Mouse (Mus musculus): Measurements from ENCODE around the gene Tmbim1. TPM values are rescaled to one million over a fixed set of nuclear protein-coding genes. Genes with fewer than 3 reads are reported as not detected.

The Tmbim1 gene
- polyA plus RNA-seq (2015; fragmentation: Nextera tagmentation; extraction: Ambion mirVana), result 16.5 and 18.8 TPM in 2 replicates

DNA sequence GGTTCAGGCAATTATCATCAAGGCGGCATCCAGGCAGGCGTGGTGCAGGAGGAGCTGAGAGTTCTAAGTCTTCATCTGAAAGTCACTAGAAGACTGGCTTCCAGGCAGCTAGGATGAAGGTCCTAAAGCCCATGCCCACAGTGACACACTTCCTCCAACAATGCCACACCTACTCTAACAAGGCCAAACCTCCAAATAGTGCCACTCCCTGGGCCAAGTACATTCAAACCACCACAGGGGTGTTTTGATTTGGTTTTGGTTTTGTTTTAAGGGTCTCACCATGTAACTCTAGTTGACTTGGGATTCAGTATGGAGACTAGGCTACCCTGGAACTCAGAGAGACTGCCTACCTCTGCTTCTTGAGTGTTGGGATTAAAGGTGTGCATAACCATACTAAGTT, at the start of gene Tmbim1:
Tmbim1 (minus strand) TSS at position 101 of the 400 bp plus-strand sequence.
- H3K9ac ChIP-seq (ENCODE audit: low read depth, low read length), result no peak within 1 kb of the TSS
- peaks cover 40% of the 10 kb centered on the region for H3K4me1 ChIP-seq (ENCODE audit: control insufficient read depth, low read depth, low read length)
- 86% methylated on average over 2 of the region's 2 CpGs for WGBS (ENCODE audit: insufficient replicate concordance)
- H3K4me3 ChIP-seq (ENCODE audit: low read depth, low read length), result peak within 1 kb of the TSS; percentile 86
- peak within 1 kb of the TSS; percentile 92 for H3K4me2 ChIP-seq (ENCODE audit: low read depth, low read length)
- no peaks in the 10 kb centered on the region for H3K27me3 ChIP-seq (ENCODE audit: control insufficient read depth, insufficient read depth, low read depth, low read length)
- no peak within 1 kb of the TSS; the same call in 1 of the 2 replicates for H3K27ac ChIP-seq (ENCODE audit: low read length)
- H3K9me3 ChIP-seq (replicated peaks; ENCODE audit: control insufficient read depth, low read length), result no peaks in the 10 kb centered on the region
- no peaks in the 10 kb centered on the region for H3K36me3 ChIP-seq (ENCODE audit: control insufficient read depth, insufficient read depth)
- no peak for ATAC-seq (ENCODE audit: low read depth)

DNA sequence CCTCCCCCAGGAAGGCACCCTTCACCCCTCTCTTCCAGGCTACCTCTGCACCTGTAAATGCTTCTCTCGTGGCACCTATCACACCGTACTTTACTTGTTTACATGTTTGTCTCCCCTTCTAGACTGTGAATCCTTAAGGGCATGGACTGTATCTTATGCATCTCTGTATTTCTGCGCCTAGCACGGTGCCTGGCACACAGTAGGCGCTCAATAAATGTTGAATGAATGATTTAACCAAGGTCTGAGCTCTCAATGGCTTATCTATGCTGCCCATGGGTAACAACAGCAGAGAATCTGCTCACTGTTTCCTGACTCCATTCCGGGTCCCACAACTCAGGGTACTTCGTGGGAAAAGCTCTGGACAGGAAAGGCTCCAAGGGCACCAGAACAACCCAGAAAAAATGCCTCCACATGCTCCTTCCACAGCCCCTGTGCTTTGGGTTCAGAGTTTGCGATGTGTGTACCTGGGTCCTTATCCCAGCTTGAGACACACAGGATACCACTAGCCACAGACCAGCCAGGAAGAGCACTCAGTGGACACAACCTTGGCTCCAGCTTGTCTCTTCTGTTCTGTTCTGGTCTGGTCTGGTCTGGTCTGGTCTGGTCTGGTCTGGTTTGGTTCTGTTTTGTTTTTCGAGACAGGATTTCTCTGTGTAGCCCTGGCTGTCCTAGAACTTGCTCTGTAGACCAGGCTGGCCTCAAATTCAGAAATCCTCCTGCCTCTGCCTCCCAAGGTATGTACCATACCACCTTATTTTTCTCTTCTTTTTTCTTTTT, 48.2 kb upstream of the Tmbim1 start:
- Histone ChIP-seq H3K9me3 (replicated peaks; ENCODE audit: control insufficient read depth, low read length) (no peaks in the 10 kb centered on the region), H3K4me3 (ENCODE audit: low read depth, low read length) (no peak overlapping the region), H3K27ac (ENCODE audit: low read length) (no peak overlapping the region), H3K4me2 (ENCODE audit: low read depth, low read length) (no peak overlapping the region), H3K9ac (ENCODE audit: low read depth, low read length) (no peak overlapping the region), H3K27me3 (ENCODE audit: control insufficient read depth, insufficient read depth, low read depth, low read length) (no peaks in the 10 kb centered on the region), H3K36me3 (ENCODE audit: control insufficient read depth, insufficient read depth) (no peaks in the 10 kb centered on the region), H3K4me1 (ENCODE audit: control insufficient read depth, low read depth, low read length) (no peaks in the 10 kb centered on the region)
- ATAC-seq (ENCODE audit: low read depth), result no peak
- 64% methylated on average over 9 of the region's 9 CpGs for WGBS (ENCODE audit: insufficient replicate concordance)

DNA sequence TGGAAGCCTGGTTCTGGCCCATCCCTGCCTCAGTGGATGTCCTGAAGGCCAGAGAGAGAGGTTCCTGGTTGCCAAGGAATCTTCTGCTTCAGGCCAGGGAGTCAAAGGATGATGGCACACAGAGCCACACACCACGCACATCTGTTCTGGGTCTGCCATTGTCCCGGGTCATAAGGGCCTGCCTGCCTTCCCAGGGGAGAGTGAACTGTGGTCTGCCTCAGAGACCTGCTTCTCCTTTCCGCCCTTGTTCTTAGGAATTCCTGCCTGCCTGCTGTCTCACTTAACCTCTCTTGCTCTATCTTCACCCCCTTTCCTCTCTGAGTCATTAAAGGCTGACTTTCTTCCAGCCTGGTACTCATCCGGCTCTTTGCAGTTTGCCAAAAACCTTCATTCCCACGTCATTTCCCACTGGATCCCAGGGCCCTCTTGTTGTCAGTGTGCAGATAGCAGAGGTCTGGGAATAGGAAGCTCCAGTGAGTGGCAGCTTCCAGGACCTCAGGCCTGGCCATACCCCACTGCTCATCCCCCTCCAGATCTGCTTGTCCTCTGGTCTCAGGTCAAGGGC, 47.2 kb upstream of the Tmbim1 start:
- Histone ChIP-seq H3K4me2 (ENCODE audit: low read depth, low read length) (no peak overlapping the region), H3K9me3 (replicated peaks; ENCODE audit: control insufficient read depth, low read length) (no peaks in the 10 kb centered on the region), H3K4me1 (ENCODE audit: control insufficient read depth, low read depth, low read length) (no peaks in the 10 kb centered on the region), H3K27ac (ENCODE audit: low read length) (no peak overlapping the region), H3K27me3 (ENCODE audit: control insufficient read depth, insufficient read depth, low read depth, low read length) (no peaks in the 10 kb centered on the region), H3K9ac (ENCODE audit: low read depth, low read length) (no peak overlapping the region), H3K4me3 (ENCODE audit: low read depth, low read length) (no peak overlapping the region), H3K36me3 (ENCODE audit: control insufficient read depth, insufficient read depth) (no peaks in the 10 kb centered on the region)
- ATAC-seq (ENCODE audit: low read depth), result peak; percentile 48; the same call in 1 of the 2 replicates
- WGBS (ENCODE audit: insufficient replicate concordance), result 66% methylated on average over 5 of the region's 5 CpGs

- Histone ChIP-seq H3K9me3 (replicated peaks; ENCODE audit: control insufficient read depth, low read length) (no peaks in the 10 kb centered on the region), H3K36me3 (ENCODE audit: control insufficient read depth, insufficient read depth) (no peaks in the 10 kb centered on the region), H3K9ac (ENCODE audit: low read depth, low read length) (no peak overlapping the region), H3K27me3 (ENCODE audit: control insufficient read depth, insufficient read depth, low read depth, low read length) (no peaks in the 10 kb centered on the region), H3K4me3 (ENCODE audit: low read depth, low read length) (no peak overlapping the region), H3K27ac (ENCODE audit: low read length) (no peak overlapping the region), H3K4me1 (ENCODE audit: control insufficient read depth, low read depth, low read length) (no peaks in the 10 kb centered on the region), H3K4me2 (ENCODE audit: low read depth, low read length) (no peak overlapping the region)
- WGBS (ENCODE audit: insufficient replicate concordance), result 62% methylated on average over 13 of the region's 13 CpGs
- ATAC-seq (ENCODE audit: low read depth), result no peak
Measured at GRCm38 (mm10) chr1:74351185-74351769, 45.9 kb upstream of the Tmbim1 start.

- H3K27ac ChIP-seq (ENCODE audit: low read length), result no peak overlapping the region
- ATAC-seq (ENCODE audit: low read depth), result no peak
- no peaks in the 10 kb centered on the region for H3K9me3 ChIP-seq (replicated peaks; ENCODE audit: control insufficient read depth, low read length)
- 63% methylated on average over 11 of the region's 11 CpGs for WGBS (ENCODE audit: insufficient replicate concordance)
- no peak overlapping the region for H3K4me3 ChIP-seq (ENCODE audit: low read depth, low read length)
- no peak overlapping the region for H3K4me2 ChIP-seq (ENCODE audit: low read depth, low read length)
- H3K4me1 ChIP-seq (ENCODE audit: control insufficient read depth, low read depth, low read length), result peaks cover 6% of the 10 kb centered on the region; the same call in 1 of the 2 replicates
- H3K27me3 ChIP-seq (ENCODE audit: control insufficient read depth, insufficient read depth, low read depth, low read length), result no peaks in the 10 kb centered on the region
- no peaks in the 10 kb centered on the region for H3K36me3 ChIP-seq (ENCODE audit: control insufficient read depth, insufficient read depth)
- no peak overlapping the region for H3K9ac ChIP-seq (ENCODE audit: low read depth, low read length)
Measured at GRCm38 (mm10) chr1:74344163-74344916, 38.9 kb upstream of the Tmbim1 start.

DNA sequence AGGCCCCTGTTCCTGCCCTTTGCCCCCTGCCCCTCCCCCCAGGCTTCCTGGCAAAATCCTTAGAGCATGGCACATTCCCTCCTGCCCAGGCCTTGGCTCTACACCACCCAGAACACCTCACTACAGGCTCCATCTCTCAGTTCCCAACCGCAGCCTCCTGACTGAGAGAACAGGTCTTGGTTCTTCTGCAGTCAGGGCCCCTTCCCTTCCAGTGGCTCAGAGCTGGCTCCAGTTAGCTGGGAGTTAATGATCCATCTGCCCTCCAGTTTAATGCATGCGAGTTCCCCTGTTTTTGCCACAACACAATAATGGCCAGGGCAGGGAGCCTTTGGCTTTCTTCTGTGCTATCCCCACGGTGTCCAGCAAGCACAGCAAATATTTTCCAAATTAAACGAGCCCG, 37.7 kb upstream of the Tmbim1 start:
- 61% methylated on average over 5 of the region's 5 CpGs for WGBS (ENCODE audit: insufficient replicate concordance)

GRCm38 (mm10) chr1:74342308-74342707, 36.9 kb upstream of the Tmbim1 start:
- no peak overlapping the region for H3K4me3 ChIP-seq (ENCODE audit: low read depth, low read length)
- H3K27ac ChIP-seq (ENCODE audit: low read length), result no peak overlapping the region
- no peaks in the 10 kb centered on the region for H3K36me3 ChIP-seq (ENCODE audit: control insufficient read depth, insufficient read depth)
- H3K4me1 ChIP-seq (ENCODE audit: control insufficient read depth, low read depth, low read length), result peaks cover 6% of the 10 kb centered on the region; the same call in 1 of the 2 replicates
- no peak overlapping the region for H3K4me2 ChIP-seq (ENCODE audit: low read depth, low read length)
- H3K9me3 ChIP-seq (replicated peaks; ENCODE audit: control insufficient read depth, low read length), result no peaks in the 10 kb centered on the region
- no peak overlapping the region for H3K9ac ChIP-seq (ENCODE audit: low read depth, low read length)
- 64% methylated on average over 1 of the region's 1 CpGs for WGBS (ENCODE audit: insufficient replicate concordance)
- no peaks in the 10 kb centered on the region for H3K27me3 ChIP-seq (ENCODE audit: control insufficient read depth, insufficient read depth, low read depth, low read length)
- no peak for ATAC-seq (ENCODE audit: low read depth)

More for the DNA sequence above, 37.7 kb upstream of the Tmbim1 start:
- H3K36me3 ChIP-seq (ENCODE audit: control insufficient read depth, insufficient read depth), result no peaks in the 10 kb centered on the region
- H3K4me1 ChIP-seq (ENCODE audit: control insufficient read depth, low read depth, low read length), result peaks cover 6% of the 10 kb centered on the region; the same call in 1 of the 2 replicates
- no peak overlapping the region for H3K4me3 ChIP-seq (ENCODE audit: low read depth, low read length)
- no peak for ATAC-seq (ENCODE audit: low read depth)
- H3K9ac ChIP-seq (ENCODE audit: low read depth, low read length), result no peak overlapping the region
- no peak overlapping the region for H3K27ac ChIP-seq (ENCODE audit: low read length)
- H3K9me3 ChIP-seq (replicated peaks; ENCODE audit: control insufficient read depth, low read length), result no peaks in the 10 kb centered on the region
- no peaks in the 10 kb centered on the region for H3K27me3 ChIP-seq (ENCODE audit: control insufficient read depth, insufficient read depth, low read depth, low read length)
- no peak overlapping the region for H3K4me2 ChIP-seq (ENCODE audit: low read depth, low read length)

GRCm38 (mm10) chr1:74341898-74342297, 36.5 kb upstream of the Tmbim1 start:
- Histone ChIP-seq H3K9me3 (replicated peaks; ENCODE audit: control insufficient read depth, low read length) (no peaks in the 10 kb centered on the region), H3K27me3 (ENCODE audit: control insufficient read depth, insufficient read depth, low read depth, low read length) (no peaks in the 10 kb centered on the region), H3K9ac (ENCODE audit: low read depth, low read length) (no peak overlapping the region), H3K36me3 (ENCODE audit: control insufficient read depth, insufficient read depth) (no peaks in the 10 kb centered on the region), H3K4me2 (ENCODE audit: low read depth, low read length) (no peak overlapping the region), H3K4me1 (ENCODE audit: control insufficient read depth, low read depth, low read length) (peaks cover 6% of the 10 kb centered on the region; the same call in 1 of the 2 replicates), H3K4me3 (ENCODE audit: low read depth, low read length) (no peak overlapping the region), H3K27ac (ENCODE audit: low read length) (no peak overlapping the region)
- WGBS (ENCODE audit: insufficient replicate concordance), result 57% methylated on average over 7 of the region's 7 CpGs
- ATAC-seq (ENCODE audit: low read depth), result no peak
